Mouse (Mus musculus): ENCODE results near the gene Tprg. TPM values are rescaled to one million over a fixed set of nuclear protein-coding genes. Genes with fewer than 3 reads are reported as not detected.

The Tprg gene
- total and polyA plus RNA-seq, 3 experiments: not detected

- Histone ChIP-seq H3K27me3 (replicated peaks) (no peaks in the 10 kb centered on the region), H3K4me1 (ENCODE audit: control insufficient read depth in 1 of 2, insufficient read depth in 2 of 2) (peaks cover 2 to 5% of the 10 kb centered on the region in 2 experiments), H3K9ac (ENCODE audit: insufficient read depth, low read depth) (no peak overlapping the region), H3K79me2 (replicated peaks; ENCODE audit: control insufficient read depth, extremely low read depth, insufficient read depth, poor library complexity, severe bottlenecking) (no peaks in the 10 kb centered on the region), H3K4me2 (ENCODE audit: insufficient read depth, low read depth, poor library complexity, severe bottlenecking) (no peak overlapping the region), H3K27ac (ENCODE audit: insufficient read depth, low read depth) (no peak overlapping the region), H3K4me3 (replicated peaks in 1 of 3; ENCODE audit: low read depth in 2 of 3, low read length in 2 of 3, poor library complexity in 1 of 3) (no peak overlapping the region), H3K36me3 (replicated peaks in 1 of 2; ENCODE audit: control insufficient read depth in 1 of 2, insufficient read depth in 1 of 2, low read length in 1 of 2) (no peaks in the 10 kb centered on the region), H3K9me3 (replicated peaks; ENCODE audit: low read length) (no peaks in the 10 kb centered on the region)
- dilution Hi-C loops (cut with MboI; ENCODE audit: extremely low pct_ligation_motif_present, extremely low pct_unique_long_range_greater_than_20kb, low sequenced_read_pairs): no loop called here
- TF ChIP-seq SIN3A (IDR thresholded peaks at IDR 0.05; ENCODE audit: low read length) (no peak), ZKSCAN1 (IDR thresholded peaks at IDR 0.05; ENCODE audit: borderline replicate concordance, low read depth, low read length) (no peak), ETS1 (conservative IDR thresholded peaks at IDR 0.05; ENCODE audit: low read depth, low read length) (no peak)
- no peak for DNase-seq (ENCODE audit: extremely low read depth)
- in situ Hi-C loops (cut with MboI; ENCODE audit: low pct_ligation_motif_present, low pct_unique_long_range_greater_than_20kb, low sequenced_read_pairs): loop anchor here (25.0 kb wide), 1 partner anchor 343 kb away; no protein-coding TSS in a partner anchor
Observed at GRCm38 (mm10) chr16:25255186-25255585, 31.4 kb upstream of the Tprg start.

GRCm38 (mm10) chr16:25255603-25256260, 30.9 kb upstream of the Tprg start:
- in situ Hi-C loops (cut with MboI; ENCODE audit: low pct_ligation_motif_present, low pct_unique_long_range_greater_than_20kb, low sequenced_read_pairs) (loop anchor here (25.0 kb wide), 1 partner anchor 343 kb away; no protein-coding TSS in a partner anchor), dilution Hi-C loops (cut with MboI; ENCODE audit: extremely low pct_ligation_motif_present, extremely low pct_unique_long_range_greater_than_20kb, low sequenced_read_pairs) (no loop called here)
- Histone ChIP-seq H3K79me2 (replicated peaks; ENCODE audit: control insufficient read depth, extremely low read depth, insufficient read depth, poor library complexity, severe bottlenecking) (no peaks in the 10 kb centered on the region), H3K36me3 (replicated peaks in 1 of 2; ENCODE audit: control insufficient read depth in 1 of 2, insufficient read depth in 1 of 2, low read length in 1 of 2) (no peaks in the 10 kb centered on the region), H3K27me3 (replicated peaks) (no peaks in the 10 kb centered on the region), H3K4me3 (replicated peaks in 1 of 3; ENCODE audit: low read depth in 2 of 3, low read length in 2 of 3, poor library complexity in 1 of 3) (no peak overlapping the region), H3K4me2 (ENCODE audit: insufficient read depth, low read depth, poor library complexity, severe bottlenecking) (no peak overlapping the region), H3K27ac (ENCODE audit: insufficient read depth, low read depth) (no peak overlapping the region), H3K4me1 (ENCODE audit: control insufficient read depth in 1 of 2, insufficient read depth in 2 of 2) (no peaks in the 10 kb centered on the region), H3K9ac (ENCODE audit: insufficient read depth, low read depth) (no peak overlapping the region), H3K9me3 (replicated peaks; ENCODE audit: low read length) (no peaks in the 10 kb centered on the region)
- TF ChIP-seq PAX5 (IDR thresholded peaks at IDR 0.05; ENCODE audit: low read length): no peak
- TF ChIP-seq ELF1 (IDR thresholded peaks at IDR 0.05; ENCODE audit: low read depth, low read length): no peak
- no peak for TF ChIP-seq USF2 (conservative IDR thresholded peaks at IDR 0.05; ENCODE audit: low read depth, low read length)
- no peak for TF ChIP-seq POLR2A (IDR thresholded peaks at IDR 0.05; ENCODE audit: low read depth, low read length)
- no peak for TF ChIP-seq ETS1 (conservative IDR thresholded peaks at IDR 0.05; ENCODE audit: low read depth, low read length)
- no peak for TF ChIP-seq EP300 (IDR thresholded peaks at IDR 0.05; ENCODE audit: low read length)
- TF ChIP-seq IRF4 (IDR thresholded peaks at IDR 0.05; ENCODE audit: low read depth, low read length): no peak
- DNase-seq (ENCODE audit: extremely low read depth): no peak

- Histone ChIP-seq H3K9ac (ENCODE audit: insufficient read depth, low read depth) (no peak overlapping the region), H3K36me3 (replicated peaks in 1 of 2; ENCODE audit: control insufficient read depth in 1 of 2, insufficient read depth in 1 of 2, low read length in 1 of 2) (no peaks in the 10 kb centered on the region), H3K79me2 (replicated peaks; ENCODE audit: control insufficient read depth, extremely low read depth, insufficient read depth, poor library complexity, severe bottlenecking) (no peaks in the 10 kb centered on the region), H3K27ac (ENCODE audit: insufficient read depth, low read depth) (no peak overlapping the region), H3K27me3 (replicated peaks) (no peaks in the 10 kb centered on the region), H3K4me1 (ENCODE audit: control insufficient read depth in 1 of 2, insufficient read depth in 2 of 2) (no peaks in the 10 kb centered on the region), H3K4me3 (replicated peaks in 1 of 3; ENCODE audit: low read depth in 2 of 3, low read length in 2 of 3, poor library complexity in 1 of 3) (no peak overlapping the region), H3K4me2 (ENCODE audit: insufficient read depth, low read depth, poor library complexity, severe bottlenecking) (no peak overlapping the region), H3K9me3 (replicated peaks; ENCODE audit: low read length) (no peaks in the 10 kb centered on the region)
- no peak for DNase-seq (ENCODE audit: extremely low read depth)
- in situ Hi-C loops (cut with MboI; ENCODE audit: low pct_ligation_motif_present, low pct_unique_long_range_greater_than_20kb, low sequenced_read_pairs) (loop anchor here (5.0 to 25.0 kb wide), 2 partner anchors 350 to 1280 kb away; no protein-coding TSS in a partner anchor), dilution Hi-C loops (cut with MboI; ENCODE audit: extremely low pct_ligation_motif_present, extremely low pct_unique_long_range_greater_than_20kb, low sequenced_read_pairs) (no loop called here)
- TF ChIP-seq KAT2A (IDR thresholded peaks at IDR 0.05; ENCODE audit: insufficient replicate concordance, low read length) (no peak), GABPA (IDR thresholded peaks at IDR 0.05; ENCODE audit: insufficient replicate concordance, low read depth, low read length) (no peak), MAZ (IDR thresholded peaks at IDR 0.05; ENCODE audit: low read depth, low read length) (no peak), CHD2 (IDR thresholded peaks at IDR 0.05; ENCODE audit: low read length) (no peak), ZC3H11A (IDR thresholded peaks at IDR 0.05; ENCODE audit: low read depth, low read length) (no peak), MYC (IDR thresholded peaks at IDR 0.05; ENCODE audit: low read depth, low read length) (no peak), JUN (IDR thresholded peaks at IDR 0.05; ENCODE audit: insufficient read depth, low read depth, low read length) (no peak), JUND (conservative IDR thresholded peaks at IDR 0.05; ENCODE audit: low read depth, low read length) (no peak)
Observed at GRCm38 (mm10) chr16:25262306-25262705, 24.3 kb upstream of the Tprg start.

Data from CH12.LX (cell line).